Mouse (Mus musculus): ENCODE measurements at regions not wholly inside any gene's neighbourhood (a gene's known extent, or its start where the extent isn't known, plus 50 kb on each side); places are given as distances from the start of the nearest gene placed in this dataset.

DNA sequence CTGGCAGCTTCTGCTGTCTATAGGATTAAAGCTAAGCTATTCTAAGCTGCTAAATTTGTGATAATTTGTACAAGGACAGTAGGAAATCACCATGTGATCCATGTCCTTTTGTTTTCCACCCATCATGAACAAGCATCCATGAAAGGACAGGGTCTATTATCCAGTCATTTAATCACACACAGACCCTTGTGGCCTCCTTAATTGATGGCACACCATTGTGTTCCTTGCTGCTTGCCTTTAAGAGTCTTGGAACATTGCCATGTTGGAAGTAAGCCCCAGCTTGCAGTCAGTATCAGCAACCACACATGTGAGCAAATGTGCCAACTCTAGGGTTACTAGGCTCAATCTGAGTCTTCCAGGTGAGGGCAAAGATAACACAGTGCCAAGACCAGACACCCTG lies 608.7 kb downstream of the Hs3st4 start:
- Histone ChIP-seq H3K9me3 (no peaks in the 10 kb centered on the region), H3K36me3 (no peaks in the 10 kb centered on the region), H3K4me1 (replicated peaks) (no peaks in the 10 kb centered on the region), H3K9ac (replicated peaks) (no peak overlapping the region), H3K27me3 (no peaks in the 10 kb centered on the region), H3K27ac (no peak overlapping the region), H3K4me2 (no peak overlapping the region), H3K4me3 (replicated peaks) (no peak overlapping the region)
- ATAC-seq (ENCODE audit: insufficient number of reproducible peaks, insufficient read depth, low FRiP score, low TSS enrichment, low read depth): no peak

DNA sequence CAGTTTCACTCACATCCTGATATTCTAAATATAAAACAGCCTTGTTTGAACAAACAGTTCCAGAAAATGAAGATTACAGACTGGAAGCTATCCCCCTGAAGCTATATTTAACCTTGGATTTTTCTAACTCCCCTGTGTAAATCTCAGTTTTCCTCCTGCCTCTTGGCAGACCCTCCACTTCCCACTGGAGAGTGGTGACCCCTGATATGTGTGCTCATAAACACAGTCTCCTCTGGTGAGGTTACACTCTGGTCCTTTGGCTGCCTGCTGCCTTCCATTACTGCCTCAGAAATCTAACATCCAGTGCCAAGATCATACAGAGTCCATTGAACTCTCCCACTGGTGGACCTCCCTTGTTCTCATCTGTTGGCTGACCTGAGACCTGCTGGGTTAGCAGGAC lies 610.8 kb downstream of the Hs3st4 start:
- no peak overlapping the region for H3K9ac ChIP-seq (replicated peaks)
- H3K4me2 ChIP-seq: no peak overlapping the region
- H3K4me3 ChIP-seq (replicated peaks): no peak overlapping the region
- no peaks in the 10 kb centered on the region for H3K9me3 ChIP-seq
- H3K36me3 ChIP-seq: no peaks in the 10 kb centered on the region
- no peak overlapping the region for H3K27ac ChIP-seq
- ATAC-seq (ENCODE audit: insufficient number of reproducible peaks, insufficient read depth, low FRiP score, low TSS enrichment, low read depth): no peak
- H3K27me3 ChIP-seq: no peaks in the 10 kb centered on the region
- H3K4me1 ChIP-seq (replicated peaks): no peaks in the 10 kb centered on the region

DNA sequence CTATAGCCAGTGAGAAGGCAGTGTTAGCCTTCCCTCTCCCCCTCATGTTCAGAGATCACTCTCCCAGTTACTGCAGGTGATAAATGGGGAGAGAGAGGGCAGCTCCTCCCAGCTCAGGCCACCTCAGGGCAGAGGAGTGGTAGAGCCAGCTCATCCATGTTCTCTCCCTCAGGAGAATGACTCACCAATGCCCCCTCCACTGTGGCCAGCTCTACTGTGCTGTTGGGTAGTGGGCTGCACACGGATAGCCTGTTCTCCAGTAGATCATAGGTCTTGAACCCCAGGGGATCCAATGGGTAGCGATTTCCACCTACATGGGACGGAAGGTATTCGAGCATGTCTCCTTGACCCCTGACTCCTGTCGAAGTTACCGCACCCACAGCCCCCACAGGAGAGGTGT lies 618.1 kb downstream of the Hs3st4 start:
- H3K9ac ChIP-seq (replicated peaks): no peak overlapping the region
- no peaks in the 10 kb centered on the region for H3K27me3 ChIP-seq
- no peak for ATAC-seq (ENCODE audit: insufficient number of reproducible peaks, insufficient read depth, low FRiP score, low TSS enrichment, low read depth)
- H3K4me2 ChIP-seq: no peak overlapping the region
- H3K27ac ChIP-seq: no peak overlapping the region
- H3K4me1 ChIP-seq (replicated peaks): no peaks in the 10 kb centered on the region
- H3K36me3 ChIP-seq: no peaks in the 10 kb centered on the region
- H3K4me3 ChIP-seq (replicated peaks): no peak overlapping the region
- 90% methylated on average over 6 of the region's 6 CpGs for WGBS
- no peaks in the 10 kb centered on the region for H3K9me3 ChIP-seq

DNA sequence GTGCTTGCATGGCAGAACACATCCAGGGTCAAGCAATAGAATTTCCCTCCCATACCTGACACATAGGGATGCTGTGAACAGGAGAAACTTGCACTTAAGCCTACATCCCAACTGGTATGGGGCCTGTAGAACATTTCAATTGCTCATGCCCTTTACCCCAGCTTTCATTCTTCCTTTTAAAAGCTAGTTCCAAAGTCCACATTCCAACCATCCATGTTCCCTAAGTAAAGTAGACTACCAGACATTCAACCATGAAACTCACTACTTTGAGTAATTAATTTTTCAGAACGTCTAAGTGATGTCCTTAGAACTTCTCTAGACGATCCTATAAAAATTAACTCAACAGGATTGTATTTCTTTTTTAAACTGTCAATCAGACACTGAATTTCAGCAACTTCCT lies 621.9 kb downstream of the Hs3st4 start:
- H3K36me3 ChIP-seq: no peaks in the 10 kb centered on the region
- ATAC-seq (ENCODE audit: insufficient number of reproducible peaks, insufficient read depth, low FRiP score, low TSS enrichment, low read depth): no peak
- no peak overlapping the region for H3K9ac ChIP-seq (replicated peaks)
- no peaks in the 10 kb centered on the region for H3K9me3 ChIP-seq
- H3K27ac ChIP-seq: no peak overlapping the region
- H3K27me3 ChIP-seq: no peaks in the 10 kb centered on the region
- no peak overlapping the region for H3K4me2 ChIP-seq
- H3K4me1 ChIP-seq (replicated peaks): no peaks in the 10 kb centered on the region
- WGBS: 75% methylated on average over 2 of the region's 2 CpGs
- no peak overlapping the region for H3K4me3 ChIP-seq (replicated peaks)

DNA sequence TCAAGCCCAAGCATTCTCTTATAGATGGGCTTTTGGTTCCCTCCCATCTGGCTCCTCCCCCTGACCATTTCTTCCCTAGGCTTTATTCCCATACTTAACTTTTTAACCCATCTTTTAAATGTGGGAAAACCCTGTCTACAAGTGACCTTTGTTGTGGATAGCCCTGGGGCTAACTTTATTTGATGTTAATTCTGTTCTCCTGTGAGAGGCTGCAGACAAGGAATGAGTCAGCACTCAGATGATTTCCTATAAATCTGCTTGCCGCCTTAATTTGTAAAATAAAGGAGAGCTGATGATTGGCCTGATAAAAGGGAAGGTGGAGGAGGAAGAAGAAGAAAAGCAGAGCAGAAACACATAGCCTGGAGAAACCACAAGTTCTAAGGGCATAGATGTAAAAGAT lies 623.3 kb downstream of the Hs3st4 start:
- no peak for ATAC-seq (ENCODE audit: insufficient number of reproducible peaks, insufficient read depth, low FRiP score, low TSS enrichment, low read depth)

DNA sequence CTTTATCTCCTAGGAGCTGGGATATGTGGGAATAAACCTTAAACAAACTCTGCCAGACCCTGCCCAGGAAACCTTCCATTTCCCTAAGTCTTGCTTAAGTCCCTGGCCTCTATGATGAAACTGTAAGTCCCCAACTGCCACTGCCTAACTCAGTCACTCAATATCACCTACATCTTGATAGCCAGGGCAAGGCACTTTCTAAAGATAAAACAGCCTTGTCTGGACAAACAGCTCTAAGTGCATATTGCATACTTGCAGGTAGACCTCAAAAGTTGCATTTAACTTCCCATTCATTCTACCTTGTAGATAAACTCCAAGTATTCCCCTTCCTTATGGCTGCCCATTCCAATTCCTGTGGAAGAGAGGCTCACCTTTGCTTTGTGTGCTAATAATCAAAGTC lies 624.4 kb downstream of the Hs3st4 start:
- Histone ChIP-seq H3K36me3 (no peaks in the 10 kb centered on the region), H3K9ac (replicated peaks) (no peak overlapping the region), H3K9me3 (no peaks in the 10 kb centered on the region), H3K4me1 (replicated peaks) (no peaks in the 10 kb centered on the region), H3K27me3 (no peaks in the 10 kb centered on the region), H3K4me2 (no peak overlapping the region), H3K4me3 (replicated peaks) (no peak overlapping the region), H3K27ac (no peak overlapping the region)
- no peak for ATAC-seq (ENCODE audit: insufficient number of reproducible peaks, insufficient read depth, low FRiP score, low TSS enrichment, low read depth)

More for the DNA sequence above, 623.3 kb downstream of the Hs3st4 start:
- Histone ChIP-seq H3K4me2 (no peak overlapping the region), H3K36me3 (no peaks in the 10 kb centered on the region), H3K27ac (no peak overlapping the region), H3K9me3 (no peaks in the 10 kb centered on the region), H3K27me3 (no peaks in the 10 kb centered on the region), H3K4me3 (replicated peaks) (no peak overlapping the region), H3K4me1 (replicated peaks) (no peaks in the 10 kb centered on the region), H3K9ac (replicated peaks) (no peak overlapping the region)
- WGBS: 72% methylated on average over 1 of the region's 1 CpGs

DNA sequence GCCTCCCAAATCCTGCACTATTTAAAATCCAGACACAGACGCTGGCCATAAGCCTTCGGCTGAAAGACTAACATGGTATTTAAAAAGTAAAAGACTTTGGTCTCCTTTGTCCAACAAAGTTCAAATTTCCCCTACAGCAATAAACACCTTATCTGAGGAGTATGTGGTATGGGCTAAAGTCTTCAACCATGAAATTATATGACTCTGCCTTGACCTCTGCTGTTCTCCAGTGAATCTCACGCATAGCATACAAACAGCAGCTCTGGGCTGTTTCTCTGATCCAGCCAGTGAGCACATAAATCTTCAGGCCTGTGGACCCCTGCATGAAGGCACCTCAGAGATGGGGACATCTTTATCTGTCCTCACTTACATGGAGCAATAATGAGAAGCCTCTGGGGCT lies 627.8 kb downstream of the Hs3st4 start:
- WGBS: 62% methylated on average over 3 of the region's 3 CpGs
- H3K9me3 ChIP-seq: no peaks in the 10 kb centered on the region
- no peak overlapping the region for H3K27ac ChIP-seq
- H3K4me2 ChIP-seq: no peak overlapping the region
- no peak overlapping the region for H3K9ac ChIP-seq (replicated peaks)
- no peaks in the 10 kb centered on the region for H3K36me3 ChIP-seq
- no peak overlapping the region for H3K4me3 ChIP-seq (replicated peaks)
- no peak for ATAC-seq (ENCODE audit: insufficient number of reproducible peaks, insufficient read depth, low FRiP score, low TSS enrichment, low read depth)
- H3K27me3 ChIP-seq: no peaks in the 10 kb centered on the region
- H3K4me1 ChIP-seq (replicated peaks): no peaks in the 10 kb centered on the region

DNA sequence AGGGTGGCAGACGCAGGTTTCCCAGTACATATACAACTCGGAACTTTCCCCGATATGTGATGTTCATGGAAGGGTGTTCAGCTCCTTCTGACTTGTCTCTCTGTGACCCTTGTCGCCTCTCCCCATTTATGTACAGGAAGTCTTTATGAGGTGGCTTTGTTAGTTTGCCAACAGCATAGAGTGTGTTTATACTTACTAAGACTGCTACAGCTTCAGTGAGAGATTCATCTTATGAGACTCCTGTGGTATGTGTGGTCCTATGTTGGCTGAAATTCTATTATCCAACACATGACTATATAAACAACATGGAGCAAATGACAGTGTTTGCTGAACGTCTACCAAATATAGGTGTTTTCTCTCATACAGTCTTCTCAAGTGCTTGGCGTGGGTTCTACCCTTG lies 664.5 kb downstream of the Hs3st4 start:
- H3K36me3 ChIP-seq: no peaks in the 10 kb centered on the region
- H3K4me2 ChIP-seq: no peak overlapping the region
- H3K4me3 ChIP-seq (replicated peaks): no peak overlapping the region
- H3K9ac ChIP-seq (replicated peaks): no peak overlapping the region
- H3K4me1 ChIP-seq (replicated peaks): peaks cover 6% of the 10 kb centered on the region; the same call in 1 of the 2 replicates
- no peak overlapping the region for H3K27ac ChIP-seq
- 85% methylated on average over 6 of the region's 6 CpGs for WGBS
- no peaks in the 10 kb centered on the region for H3K9me3 ChIP-seq
- no peaks in the 10 kb centered on the region for H3K27me3 ChIP-seq
- no peak for ATAC-seq (ENCODE audit: insufficient number of reproducible peaks, insufficient read depth, low FRiP score, low TSS enrichment, low read depth)

DNA sequence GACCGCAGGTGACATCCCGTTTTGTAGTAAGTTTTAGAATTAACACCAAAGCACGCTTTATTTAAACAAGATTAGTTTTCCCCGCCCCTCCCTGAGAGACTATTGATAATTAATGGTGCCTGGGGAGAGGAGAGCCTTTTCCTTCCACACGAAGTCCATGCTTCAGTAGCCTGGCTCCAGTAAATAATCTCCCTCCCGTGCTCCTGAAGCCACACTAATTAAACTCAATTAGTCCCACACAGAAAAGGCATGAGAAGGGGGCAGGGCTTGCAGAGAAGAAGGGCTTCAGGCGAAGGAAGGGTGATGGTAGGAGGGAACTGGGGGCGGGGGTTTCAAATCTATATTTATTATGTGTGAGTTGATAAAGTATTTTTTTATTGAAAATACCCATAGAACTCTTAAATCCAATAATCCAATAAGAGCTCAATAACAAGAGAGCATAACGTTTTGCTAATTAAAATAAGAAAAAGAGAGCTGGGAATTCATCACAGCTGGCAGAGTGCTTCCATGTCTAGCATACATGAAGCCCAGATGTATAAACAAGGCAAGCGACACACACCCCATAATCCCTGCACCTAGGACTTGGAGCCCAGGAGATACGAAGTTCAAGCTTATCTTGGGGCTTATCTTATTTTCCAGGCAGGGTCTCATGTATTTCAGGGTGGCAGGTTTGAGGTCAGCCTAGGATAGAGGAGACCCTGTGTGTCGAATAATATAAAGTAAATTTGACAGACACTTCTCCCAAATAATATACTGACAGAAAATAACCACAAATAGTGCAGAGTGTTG lies 684.7 kb downstream of the Hs3st4 start:
- no peak overlapping the region for H3K27ac ChIP-seq
- H3K9ac ChIP-seq (replicated peaks): no peak overlapping the region
- ATAC-seq (ENCODE audit: insufficient number of reproducible peaks, insufficient read depth, low FRiP score, low TSS enrichment, low read depth): no peak
- 29% methylated on average over 12 of the region's 12 CpGs for WGBS
- no peaks in the 10 kb centered on the region for H3K9me3 ChIP-seq
- H3K4me2 ChIP-seq: no peak overlapping the region
- no peak overlapping the region for H3K4me3 ChIP-seq (replicated peaks)
- H3K27me3 ChIP-seq: no peaks in the 10 kb centered on the region
- H3K4me1 ChIP-seq (replicated peaks): no peaks in the 10 kb centered on the region
- no peaks in the 10 kb centered on the region for H3K36me3 ChIP-seq

DNA sequence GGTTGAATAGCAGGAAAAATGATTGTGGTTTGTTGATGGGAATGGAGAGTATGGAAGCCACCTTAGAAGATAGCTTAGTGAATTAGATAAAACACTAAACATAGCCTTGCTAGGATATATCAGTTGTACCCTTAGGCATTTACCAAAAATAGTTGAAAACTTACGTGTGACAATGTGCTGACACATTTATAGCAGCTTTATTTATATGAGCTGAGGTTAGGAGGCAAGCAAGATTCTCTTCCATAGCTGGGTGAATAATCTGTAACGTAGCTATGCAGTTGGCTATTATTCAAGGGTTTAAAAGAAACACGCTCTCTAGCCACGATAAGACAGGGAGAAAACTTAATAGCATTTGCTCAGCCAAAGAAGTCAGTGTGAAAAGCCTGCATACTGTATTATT lies 685.4 kb downstream of the Hs3st4 start:
- no peaks in the 10 kb centered on the region for H3K36me3 ChIP-seq
- no peak overlapping the region for H3K4me2 ChIP-seq
- H3K27me3 ChIP-seq: no peaks in the 10 kb centered on the region
- no peaks in the 10 kb centered on the region for H3K9me3 ChIP-seq
- no peak overlapping the region for H3K27ac ChIP-seq
- no peak for ATAC-seq (ENCODE audit: insufficient number of reproducible peaks, insufficient read depth, low FRiP score, low TSS enrichment, low read depth)
- no peak overlapping the region for H3K4me3 ChIP-seq (replicated peaks)
- 40% methylated on average over 4 of the region's 4 CpGs for WGBS
- H3K9ac ChIP-seq (replicated peaks): no peak overlapping the region
- H3K4me1 ChIP-seq (replicated peaks): no peaks in the 10 kb centered on the region

DNA sequence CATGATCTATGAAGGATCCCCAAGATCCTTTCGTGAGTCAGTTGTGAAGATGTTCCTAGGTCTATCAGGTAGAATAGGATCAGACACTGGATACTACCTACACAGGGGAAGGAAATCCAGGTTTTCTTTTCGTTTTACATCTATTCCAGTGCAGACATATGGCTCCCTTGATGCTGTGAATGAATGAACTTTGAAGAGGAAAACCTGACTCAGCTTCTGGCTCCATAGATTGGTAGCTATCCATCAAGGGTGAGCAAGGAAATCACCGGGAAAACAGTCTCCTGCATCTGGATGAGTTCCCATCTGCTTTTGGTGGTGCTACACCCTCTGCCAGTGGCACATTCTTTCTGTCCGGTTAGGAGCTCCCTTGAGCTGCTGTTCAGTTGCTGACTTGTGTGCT lies 687.8 kb downstream of the Hs3st4 start:
- Histone ChIP-seq H3K9ac (replicated peaks) (no peak overlapping the region), H3K4me2 (no peak overlapping the region), H3K27ac (no peak overlapping the region), H3K4me3 (replicated peaks) (no peak overlapping the region), H3K4me1 (replicated peaks) (no peaks in the 10 kb centered on the region), H3K9me3 (no peaks in the 10 kb centered on the region), H3K36me3 (no peaks in the 10 kb centered on the region), H3K27me3 (no peaks in the 10 kb centered on the region)
- ATAC-seq (ENCODE audit: insufficient number of reproducible peaks, insufficient read depth, low FRiP score, low TSS enrichment, low read depth): no peak
- 62% methylated on average over 4 of the region's 4 CpGs for WGBS

DNA sequence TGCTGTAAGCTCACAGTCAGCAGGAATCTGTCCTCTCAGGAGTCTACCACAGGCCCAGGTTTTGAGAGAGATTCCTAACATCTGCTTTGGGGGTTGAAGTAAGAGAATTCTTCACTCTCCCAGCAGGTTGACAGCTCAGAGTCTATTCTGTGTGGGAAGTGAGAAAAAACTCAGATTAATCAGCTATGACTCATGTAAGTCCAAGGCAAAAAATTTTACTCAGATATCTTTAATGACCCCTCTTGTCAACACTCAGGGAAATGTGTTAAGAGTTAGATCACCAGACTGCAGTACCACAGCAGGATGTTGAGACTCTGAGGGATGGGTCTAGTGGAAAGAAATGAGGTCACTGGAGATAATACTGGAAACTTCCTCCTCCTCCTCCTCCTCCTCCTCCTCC lies 688.4 kb downstream of the Hs3st4 start:
- Histone ChIP-seq H3K27ac (no peak overlapping the region), H3K36me3 (no peaks in the 10 kb centered on the region), H3K4me2 (no peak overlapping the region), H3K9ac (replicated peaks) (no peak overlapping the region), H3K4me3 (replicated peaks) (no peak overlapping the region), H3K27me3 (no peaks in the 10 kb centered on the region), H3K9me3 (no peaks in the 10 kb centered on the region), H3K4me1 (replicated peaks) (no peaks in the 10 kb centered on the region)
- ATAC-seq (ENCODE audit: insufficient number of reproducible peaks, insufficient read depth, low FRiP score, low TSS enrichment, low read depth): no peak
